In genomic region chr10:111589186-111589585, GRCm38 (mm10) we compare ENCODE assay signal across 19 mouse cellular contexts.
A peak's percentile ranks its signal among the peaks of the same experiment; 100 is the strongest.
DNase-seq lines count a peak whose midpoint lies in the region.
"Had no signal": no experiment of that assay in that cellular context is flagged by ENCODE, and none has a peak within 500 bp of the region (broad histone marks: within the 10 kb centered on the region; RNA-seq: fewer than 3 reads in every experiment).

No protein-coding gene starts in this region.

- peak; percentile 38 for DNase-seq in ES-CJ7 (ENCODE audit: low read depth, low spot score)
- DNase-seq in R1 (ENCODE audit: low read depth, low spot score), result peak; percentile 73
- DNase-seq in ZHBTc4 (ENCODE audit: low read depth, low spot score), result peak; percentile 61
- DNase-seq in B cell, adult 2 months, result no peak
- no peak for DNase-seq in layer of hippocampus, adult 8-10 months (ENCODE audit: low spot score in 2 of 2)
- no peak for DNase-seq in urinary bladder, postnatal 14 days (ENCODE audit: low spot score)
- DNase-seq: adrenal gland, adult 2 months; adrenal gland, adult 8-10 months; adrenal gland, postnatal 10 days; adrenal gland, postnatal 14 days; adrenal gland, postnatal 25 days; adrenal gland, postnatal 36 days; cerebellum, adult 11 months; cerebellum, adult 11-12 months; cerebellum, adult 18-20 months; cerebellum, adult 2 months; cerebellum, adult 8-10 months; cerebellum, adult 9-10 months; cerebellum, adult 9-11 months had no signal

Comparison
In these comparisons a context has a peak if more than half of its experiments do, and no peak if none do; other contexts are left out.
1. DNase-seq: peak in ES-CJ7 (single experiment), R1 (single experiment) and ZHBTc4 (single experiment); none in B cell, adult 2 months (0 of 2), layer of hippocampus, adult 8-10 months (0 of 2) and urinary bladder, postnatal 14 days (single experiment).